Comparison of ENCODE assay signal across 8 mouse cellular contexts in genomic region chrX:96712907-96713774, GRCm38 (mm10). TPM values are rescaled to one million over a fixed set of nuclear protein-coding genes. Genes with fewer than 3 reads are reported as not detected.
DNase-seq lines count a peak whose midpoint lies in the region; ATAC-seq lines count a peak whose summit lies in the region.

TSS of gene Gpr165 (plus strand) at chrX:96713441.

- peak within 1 kb of the TSS; percentile 39 for H3K9ac ChIP-seq in hindbrain, embryonic 12.5 days
- peak within 1 kb of the TSS; percentile 61 for H3K9ac ChIP-seq in midbrain, embryonic 16.5 days (ENCODE audit: low read depth, low read length)

- 29% methylated on average over 16 of the region's 16 CpGs for WGBS in hindbrain, embryonic 12.5 days
- WGBS in midbrain, embryonic 16.5 days: 17% methylated on average over 16 of the region's 16 CpGs

- no peaks in the 10 kb centered on the region for H3K36me3 ChIP-seq in hindbrain, embryonic 12.5 days
- no peaks in the 10 kb centered on the region for H3K36me3 ChIP-seq in midbrain, embryonic 16.5 days (ENCODE audit: control insufficient read depth, insufficient read depth, low read length)

- no peak within 1 kb of the TSS for H3K27ac ChIP-seq in hindbrain, embryonic 12.5 days
- H3K27ac ChIP-seq in midbrain, embryonic 16.5 days (ENCODE audit: low read length): peak within 1 kb of the TSS; percentile 35

- H3K9me3 ChIP-seq in hindbrain, embryonic 12.5 days (replicated peaks): no peaks in the 10 kb centered on the region
- no peaks in the 10 kb centered on the region for H3K9me3 ChIP-seq in midbrain, embryonic 16.5 days (replicated peaks; ENCODE audit: control insufficient read depth, low read length, poor library complexity, severe bottlenecking)

- H3K4me3 ChIP-seq in hindbrain, embryonic 12.5 days: peak within 1 kb of the TSS; percentile 34
- H3K4me3 ChIP-seq in midbrain, embryonic 16.5 days (ENCODE audit: low read depth, low read length): peak within 1 kb of the TSS; percentile 43

- peak; percentile 23 to 53 for DNase-seq in adrenal gland, postnatal 36 days
- peak; percentile 21 to 52 for DNase-seq in cerebellum, postnatal 4 days (ENCODE audit: low spot score in 2 of 2)
- DNase-seq in frontal cortex, postnatal 36 days (ENCODE audit: low spot score in 2 of 2): peak; percentile 66 to 74
- DNase-seq in left cerebral cortex, adult 9 months (ENCODE audit: low spot score in 2 of 2): peak; percentile 27 to 64
- peak; percentile 56 for DNase-seq in telencephalon, adult 2 months (ENCODE audit: low read depth, low spot score)
- DNase-seq in MN1 (ENCODE audit: low spot score): no peak

- ATAC-seq in hindbrain, embryonic 12.5 days (ENCODE audit: low FRiP score): peak; percentile 99
- peak; percentile 100 for ATAC-seq in midbrain, embryonic 16.5 days

- peak within 1 kb of the TSS; percentile 51 for H3K4me2 ChIP-seq in hindbrain, embryonic 12.5 days (replicated peaks)
- peak within 1 kb of the TSS; percentile 55 for H3K4me2 ChIP-seq in midbrain, embryonic 16.5 days (ENCODE audit: low read length)

- no peaks in the 10 kb centered on the region for H3K4me1 ChIP-seq in hindbrain, embryonic 12.5 days
- peaks cover 3% of the 10 kb centered on the region; the same call in 1 of the 2 replicates for H3K4me1 ChIP-seq in midbrain, embryonic 16.5 days (ENCODE audit: control insufficient read depth, insufficient read depth, low read length)

- no peaks in the 10 kb centered on the region for H3K27me3 ChIP-seq in hindbrain, embryonic 12.5 days
- no peaks in the 10 kb centered on the region for H3K27me3 ChIP-seq in midbrain, embryonic 16.5 days (ENCODE audit: control insufficient read depth, insufficient read depth, low read depth, low read length)

RNA-seq across cellular contexts. Expression of gene Gpr165, which starts in this region (rescaled TPM):
- total RNA-seq in adrenal gland, postnatal 36 days (2021): under 1 TPM; 0.26 to 0.60 TPM
- 2.7 and 2.9 TPM in 2 replicates for polyA plus RNA-seq in hindbrain, embryonic 12.5 days (2016; fragmentation: Nextera tagmentation; extraction: Ambion mirVana)
- 12.7 TPM in 2 replicates for polyA plus RNA-seq in midbrain, embryonic 16.5 days (2015; fragmentation: Nextera tagmentation; extraction: Ambion mirVana)

Comparison
In these comparisons a context has a peak if more than half of its experiments do, and no peak if none do; other contexts are left out.
1. Peak in DNase-seq in adrenal gland, postnatal 36 days; RNA of the gene not detected or under 1 TPM.